Mouse (Mus musculus) small intestine, adult 2 months (tissue): ENCODE data around the gene Cntnap5a. TPM values are rescaled to one million over a fixed set of nuclear protein-coding genes. Genes with fewer than 3 reads are reported as not detected.

Source experiments
- H3K27ac ChIP-seq: fragments of 200-500 bp; 2 replicates; pipeline ENCODE4 v1.5.1; 2012; ENCODE audit warnings: low read depth, low read length, control low read depth, inconsistent platforms; ENCODE audit not compliant: insufficient read depth
- H3K27me3 ChIP-seq: fragments of 200-500 bp; 2 replicates; pipeline ENCODE4 v1.6.1; 2012; ENCODE audit warnings: mild to moderate bottlenecking, moderate library complexity, low read length, inconsistent platforms; ENCODE audit not compliant: control insufficient read depth, insufficient read depth
- H3K36me3 ChIP-seq: fragments of 200-500 bp; 2 replicates; pipeline ENCODE4 v1.6.1; 2012; ENCODE audit warnings: mild to moderate bottlenecking, low read length, control low read depth, inconsistent platforms; ENCODE audit not compliant: control insufficient read depth, insufficient read depth
- H3K4me1 ChIP-seq: fragments of 200-500 bp; 2 replicates; pipeline ENCODE4 v1.6.1; 2012; ENCODE audit warnings: low read length, inconsistent platforms, mixed read lengths; ENCODE audit not compliant: control insufficient read depth, insufficient read depth, insufficient read length
- H3K4me3 ChIP-seq: fragments of 200-500 bp; 2 replicates; pipeline ENCODE4 v1.5.1; 2012; ENCODE audit warnings: low read depth, mild to moderate bottlenecking, control low read depth, inconsistent platforms, low read length, moderate library complexity
- CTCF ChIP-seq: fragments of 200-500 bp; IDR thresholded peaks from 2 replicates; pipeline ENCODE4 v1.5.1; 2012; ENCODE audit warnings: low read depth, mild to moderate bottlenecking, control low read depth, inconsistent platforms, low read length, moderate library complexity, mixed read lengths; ENCODE audit not compliant: insufficient replicate concordance, insufficient read length; ENCODE audit errors: extremely low read depth
- POLR2A ChIP-seq: fragments of 200-500 bp; IDR thresholded peaks from 2 replicates; pipeline ENCODE4 v1.6.1; 2012; ENCODE audit warnings: low read depth, mild to moderate bottlenecking, control low read depth, inconsistent platforms, low read length, moderate library complexity
- WGBS: fragments of 180-500 bp; shearing (Covaris S2); methylation state at CpG from one replicate; pipeline ENCODE4 v1.1.7; 2018; 5-methylcytosine and 5-hydroxymethylcytosine counted together
- polyA plus RNA-seq: library from polyadenylated mRNA; depleted of rRNA; stranded (reverse); fragments of >200 nt; gene quantifications from 2 replicates; pipeline ENCODE4 v1.2.3, GENCODE M21; 2012

The Cntnap5a gene
- polyA plus RNA-seq, 1 experiment: 0.06 TPM

GRCm38 (mm10) chr1:115945892-115946291 is 261.3 kb downstream of the Cntnap5a start:
- H3K27ac ChIP-seq: no peak overlapping the region
- no peaks in the 10 kb centered on the region for H3K4me1 ChIP-seq
- no peaks in the 10 kb centered on the region for H3K27me3 ChIP-seq
- TF ChIP-seq POLR2A (no peak), CTCF (no peak)
- H3K4me3 ChIP-seq: no peak overlapping the region
- WGBS: 92% methylated on average over 3 of the region's 3 CpGs
- H3K36me3 ChIP-seq: no peaks in the 10 kb centered on the region

GRCm38 (mm10) chr1:115956528-115956927 is 272.0 kb downstream of the Cntnap5a start:
- 84% methylated on average over 2 of the region's 2 CpGs for WGBS
- Histone ChIP-seq H3K4me1 (no peaks in the 10 kb centered on the region), H3K4me3 (no peak overlapping the region), H3K36me3 (no peaks in the 10 kb centered on the region), H3K27me3 (no peaks in the 10 kb centered on the region), H3K27ac (no peak overlapping the region)
- TF ChIP-seq CTCF (no peak), POLR2A (no peak)

GRCm38 (mm10) chr1:115964993-115965575 is 280.5 kb downstream of the Cntnap5a start:
- 73% methylated on average over 4 of the region's 4 CpGs for WGBS
- H3K36me3 ChIP-seq: no peaks in the 10 kb centered on the region
- H3K27ac ChIP-seq: no peak overlapping the region
- no peak overlapping the region for H3K4me3 ChIP-seq
- TF ChIP-seq CTCF (no peak), POLR2A (no peak)
- H3K27me3 ChIP-seq: no peaks in the 10 kb centered on the region
- H3K4me1 ChIP-seq: no peaks in the 10 kb centered on the region

- no peak overlapping the region for H3K27ac ChIP-seq
- 26% methylated on average over 1 of the region's 1 CpGs for WGBS
- TF ChIP-seq POLR2A (no peak), CTCF (no peak)
Observed at GRCm38 (mm10) chr1:115990204-115990603, 305.6 kb downstream of the Cntnap5a start.

GRCm38 (mm10) chr1:116015768-116016167 is 331.2 kb downstream of the Cntnap5a start:
- WGBS: 63% methylated on average over 2 of the region's 2 CpGs
- no peaks in the 10 kb centered on the region for H3K4me1 ChIP-seq
- TF ChIP-seq CTCF (no peak), POLR2A (no peak)
- no peak overlapping the region for H3K27ac ChIP-seq
- H3K27me3 ChIP-seq: no peaks in the 10 kb centered on the region
- H3K36me3 ChIP-seq: no peaks in the 10 kb centered on the region
- H3K4me3 ChIP-seq: no peak overlapping the region

More at GRCm38 (mm10) chr1:115990204-115990603, 305.6 kb downstream of the Cntnap5a start:
- Histone ChIP-seq H3K27me3 (no peaks in the 10 kb centered on the region), H3K4me1 (no peaks in the 10 kb centered on the region), H3K36me3 (no peaks in the 10 kb centered on the region), H3K4me3 (no peak overlapping the region)

GRCm38 (mm10) chr1:116029653-116030052 is 345.1 kb downstream of the Cntnap5a start:
- 57% methylated on average over 1 of the region's 1 CpGs for WGBS
- Histone ChIP-seq H3K27me3 (no peaks in the 10 kb centered on the region), H3K4me1 (no peaks in the 10 kb centered on the region), H3K36me3 (no peaks in the 10 kb centered on the region), H3K4me3 (no peak overlapping the region), H3K27ac (no peak overlapping the region)
- TF ChIP-seq POLR2A: no peak
- TF ChIP-seq CTCF: no peak

- Histone ChIP-seq H3K36me3 (no peaks in the 10 kb centered on the region), H3K4me3 (no peak overlapping the region), H3K27me3 (no peaks in the 10 kb centered on the region), H3K27ac (no peak overlapping the region), H3K4me1 (no peaks in the 10 kb centered on the region)
- TF ChIP-seq CTCF (no peak), POLR2A (no peak)
- 64% methylated on average over 1 of the region's 1 CpGs for WGBS
Observed at GRCm38 (mm10) chr1:116035897-116036296, 351.3 kb downstream of the Cntnap5a start.
